Mouse (Mus musculus) spleen, adult 2 months (tissue): ENCODE measurements at regions not wholly inside any gene's neighbourhood (a gene's known extent, or its start where the extent isn't known, plus 50 kb on each side); places are given as distances from the start of the nearest gene placed in this dataset.

Source experiments
- DNase-seq, 2 experiments: peaks; one replicate each; pipeline versions ENCODE4 v3.0.0 to v3.0.0-alpha.2; 2012 to 2021; ENCODE audit warnings: low spot score in 2 of 2, low read depth in 1 of 2
- H3K27ac ChIP-seq: fragments of 200-500 bp; 2 replicates; pipeline ENCODE4 v1.5.1; 2012; ENCODE audit warnings: low read length, inconsistent platforms; ENCODE audit not compliant: insufficient read depth
- H3K27me3 ChIP-seq: fragments of 200-500 bp; 2 replicates; pipeline ENCODE4 v1.6.1; 2012; ENCODE audit warnings: mild to moderate bottlenecking, moderate library complexity, low read length, inconsistent platforms; ENCODE audit not compliant: control insufficient read depth, insufficient read depth
- H3K36me3 ChIP-seq: fragments of 200-500 bp; 2 replicates; pipeline ENCODE4 v1.6.1; 2012; ENCODE audit warnings: mild to moderate bottlenecking, low read length, inconsistent platforms; ENCODE audit not compliant: control insufficient read depth, insufficient read depth
- H3K4me1 ChIP-seq: fragments of 200-500 bp; 2 replicates; pipeline ENCODE4 v1.6.1; 2011; ENCODE audit warnings: inconsistent platforms; ENCODE audit not compliant: control insufficient read depth, insufficient read depth, insufficient read length
- H3K4me3 ChIP-seq: fragments of 200-500 bp; 2 replicates; pipeline ENCODE4 v1.5.1; 2011; ENCODE audit warnings: mild to moderate bottlenecking, inconsistent platforms; ENCODE audit not compliant: insufficient read depth, insufficient read length; ENCODE audit errors: extremely low read depth
- CTCF ChIP-seq: fragments of 200-500 bp; IDR thresholded peaks from 2 replicates; pipeline ENCODE4 v1.5.1; 2011; ENCODE audit warnings: mild to moderate bottlenecking, inconsistent platforms; ENCODE audit not compliant: insufficient read depth, insufficient read length, insufficient replicate concordance; ENCODE audit errors: extremely low read depth
- POLR2A ChIP-seq: fragments of 200-500 bp; IDR thresholded peaks from 2 replicates; pipeline ENCODE4 v1.6.1; 2011; ENCODE audit warnings: low read depth, low read length, inconsistent platforms
- WGBS: fragments of 180-500 bp; shearing (Covaris S2); methylation state at CpG from one replicate; pipeline ENCODE4 v1.1.7; 2018; 5-methylcytosine and 5-hydroxymethylcytosine counted together

- no peaks in the 10 kb centered on the region for H3K36me3 ChIP-seq
- no peaks in the 10 kb centered on the region for H3K4me1 ChIP-seq
- no peak for TF ChIP-seq CTCF
- no peak for TF ChIP-seq POLR2A
- 84% methylated on average over 4 of the region's 4 CpGs for WGBS
- H3K27me3 ChIP-seq, result no peaks in the 10 kb centered on the region
- no peak overlapping the region for H3K27ac ChIP-seq
- no peak overlapping the region for H3K4me3 ChIP-seq
- no peak for DNase-seq
Observed at GRCm38 (mm10) chr14:25245691-25246090, 213.3 kb upstream of the Zmiz1 start.

- no peaks in the 10 kb centered on the region for H3K36me3 ChIP-seq
- no peak for TF ChIP-seq POLR2A
- no peak for TF ChIP-seq CTCF
- no peak overlapping the region for H3K4me3 ChIP-seq
- 84% methylated on average over 3 of the region's 3 CpGs for WGBS
- H3K4me1 ChIP-seq, result no peaks in the 10 kb centered on the region
- no peak for DNase-seq
- H3K27ac ChIP-seq, result no peak overlapping the region
- H3K27me3 ChIP-seq, result no peaks in the 10 kb centered on the region
Observed at GRCm38 (mm10) chr14:25248941-25249340, 210.0 kb upstream of the Zmiz1 start.

GRCm38 (mm10) chr14:25253016-25253850 is 205.8 kb upstream of the Zmiz1 start:
- Histone ChIP-seq H3K27ac (no peak overlapping the region), H3K36me3 (no peaks in the 10 kb centered on the region), H3K27me3 (no peaks in the 10 kb centered on the region), H3K4me3 (no peak overlapping the region), H3K4me1 (no peaks in the 10 kb centered on the region)
- 92% methylated on average over 15 of the region's 15 CpGs for WGBS
- no peak for DNase-seq
- TF ChIP-seq CTCF (no peak), POLR2A (no peak)

- 90% methylated on average over 1 of the region's 1 CpGs for WGBS
- no peak for DNase-seq
- Histone ChIP-seq H3K36me3 (no peaks in the 10 kb centered on the region), H3K4me3 (no peak overlapping the region), H3K27ac (no peak overlapping the region), H3K4me1 (no peaks in the 10 kb centered on the region), H3K27me3 (no peaks in the 10 kb centered on the region)
- no peak for TF ChIP-seq POLR2A
- TF ChIP-seq CTCF, result no peak
Observed at GRCm38 (mm10) chr14:25263121-25263520, 195.9 kb upstream of the Zmiz1 start.

GRCm38 (mm10) chr14:25266846-25267245 is 192.1 kb upstream of the Zmiz1 start:
- Histone ChIP-seq H3K4me1 (no peaks in the 10 kb centered on the region), H3K27ac (no peak overlapping the region), H3K36me3 (no peaks in the 10 kb centered on the region), H3K27me3 (no peaks in the 10 kb centered on the region), H3K4me3 (no peak overlapping the region)
- TF ChIP-seq CTCF (no peak), POLR2A (no peak)
- 86% methylated on average over 4 of the region's 4 CpGs for WGBS
- DNase-seq, result no peak

- Histone ChIP-seq H3K4me3 (no peak overlapping the region), H3K27me3 (no peaks in the 10 kb centered on the region), H3K36me3 (no peaks in the 10 kb centered on the region), H3K27ac (no peak overlapping the region), H3K4me1 (no peaks in the 10 kb centered on the region)
- 89% methylated on average over 13 of the region's 13 CpGs for WGBS
- DNase-seq, result no peak
- no peak for TF ChIP-seq CTCF
- TF ChIP-seq POLR2A, result no peak
Observed at GRCm38 (mm10) chr14:25268090-25268631, 190.8 kb upstream of the Zmiz1 start.

GRCm38 (mm10) chr14:25270227-25270876 is 188.6 kb upstream of the Zmiz1 start:
- Histone ChIP-seq H3K27me3 (no peaks in the 10 kb centered on the region), H3K4me1 (no peaks in the 10 kb centered on the region), H3K36me3 (no peaks in the 10 kb centered on the region), H3K27ac (no peak overlapping the region), H3K4me3 (no peak overlapping the region)
- DNase-seq, result no peak
- TF ChIP-seq POLR2A (no peak), CTCF (no peak)
- WGBS, result 85% methylated on average over 11 of the region's 11 CpGs
